Mouse (Mus musculus): Measurements from ENCODE around the gene Krtdap.

- TF ChIP-seq POLR2A (IDR thresholded peaks at IDR 0.05; ENCODE audit: insufficient read depth, low read length): no peak
- no peak for TF ChIP-seq CTCF (IDR thresholded peaks at IDR 0.05; ENCODE audit: low read depth, low read length)
These were observed 22.5 kb upstream of the Krtdap start for GRCm38 (mm10) chr7:30765173-30765572.
